Mouse (Mus musculus) testis, postnatal 14 days (tissue): ENCODE results near the gene Gng13.

ENCODE experiments used
- DNase-seq: peaks from one replicate; pipeline ENCODE4 v3.0.0; 2021; ENCODE audit warnings: low spot score

Gng13 gene

GRCm38 (mm10) chr17:25716711-25717637, at the start of gene Gng13:
Gene Gng13 (plus strand): TSS chr17:25717171.
- DNase-seq, result no peak

- DNase-seq, result no peak
Observed at GRCm38 (mm10) chr17:25668481-25669055, 48.4 kb upstream of the Gng13 start.

GRCm38 (mm10) chr17:25672982-25673381, 44.0 kb upstream of the Gng13 start:
- no peak for DNase-seq

GRCm38 (mm10) chr17:25677969-25678368, 39.0 kb upstream of the Gng13 start:
- no peak for DNase-seq

GRCm38 (mm10) chr17:25679818-25680217, 37.2 kb upstream of the Gng13 start:
- DNase-seq, result no peak

- no peak for DNase-seq
Observed at GRCm38 (mm10) chr17:25681636-25682035, 35.3 kb upstream of the Gng13 start.

GRCm38 (mm10) chr17:25686323-25686722, 30.6 kb upstream of the Gng13 start:
- no peak for DNase-seq

- DNase-seq, result no peak
Observed at GRCm38 (mm10) chr17:25688922-25689321, 28.0 kb upstream of the Gng13 start.

GRCm38 (mm10) chr17:25696263-25696662, 20.7 kb upstream of the Gng13 start:
- no peak for DNase-seq

- DNase-seq, result peak; percentile 60
Observed at GRCm38 (mm10) chr17:25698446-25698845, 18.5 kb upstream of the Gng13 start.

GRCm38 (mm10) chr17:25700863-25701496, 16.0 kb upstream of the Gng13 start:
- no peak for DNase-seq

GRCm38 (mm10) chr17:25709994-25710393, 7.0 kb upstream of the Gng13 start:
- no peak for DNase-seq

- no peak for DNase-seq
Observed at GRCm38 (mm10) chr17:25711136-25711535, 5.8 kb upstream of the Gng13 start.

GRCm38 (mm10) chr17:25715627-25716026, 1.3 kb upstream of the Gng13 start:
- no peak for DNase-seq

GRCm38 (mm10) chr17:25716130-25716529, 841 bp upstream of the Gng13 start:
- DNase-seq, result no peak

- DNase-seq, result no peak
Observed at GRCm38 (mm10) chr17:25717691-25718090, 720 bp downstream of the Gng13 start.

- no peak for DNase-seq
Observed at GRCm38 (mm10) chr17:25721476-25721875, 4.5 kb downstream of the Gng13 start.

- no peak for DNase-seq
Observed at GRCm38 (mm10) chr17:25723470-25723869, 6.5 kb downstream of the Gng13 start.

- DNase-seq, result no peak
Observed at GRCm38 (mm10) chr17:25723919-25724318, 6.9 kb downstream of the Gng13 start.

- no peak for DNase-seq
Observed at GRCm38 (mm10) chr17:25725264-25725663, 8.3 kb downstream of the Gng13 start.

- peak; percentile 99 for DNase-seq
Observed at GRCm38 (mm10) chr17:25727265-25728008, 10.5 kb downstream of the Gng13 start, which contains the start of the genes Chtf18 and Rpusd1. Gene Chtf18 (minus strand): TSS chr17:25727419. Gene Rpusd1 (plus strand): TSS chr17:25727670.

GRCm38 (mm10) chr17:25728009-25728270, 11.0 kb downstream of the Gng13 start:
- DNase-seq, result no peak
